Mouse (Mus musculus) stomach, postnatal 0 days (tissue): ENCODE measurements at regions not wholly inside any gene's neighbourhood (a gene's known extent, or its start where the extent isn't known, plus 50 kb on each side); places are given as distances from the start of the nearest gene placed in this dataset.

Source experiments
- CTCF ChIP-seq: IDR thresholded peaks from 2 replicates; pipeline ENCODE4 v1.5.1; 2016; ENCODE audit warnings: antibody characterized with exemption, low read depth, mild to moderate bottlenecking, moderate library complexity
- EP300 ChIP-seq: optimal IDR thresholded peaks from 2 replicates; pipeline ENCODE3; 2016; ENCODE audit warnings: antibody characterized with exemption

DNA sequence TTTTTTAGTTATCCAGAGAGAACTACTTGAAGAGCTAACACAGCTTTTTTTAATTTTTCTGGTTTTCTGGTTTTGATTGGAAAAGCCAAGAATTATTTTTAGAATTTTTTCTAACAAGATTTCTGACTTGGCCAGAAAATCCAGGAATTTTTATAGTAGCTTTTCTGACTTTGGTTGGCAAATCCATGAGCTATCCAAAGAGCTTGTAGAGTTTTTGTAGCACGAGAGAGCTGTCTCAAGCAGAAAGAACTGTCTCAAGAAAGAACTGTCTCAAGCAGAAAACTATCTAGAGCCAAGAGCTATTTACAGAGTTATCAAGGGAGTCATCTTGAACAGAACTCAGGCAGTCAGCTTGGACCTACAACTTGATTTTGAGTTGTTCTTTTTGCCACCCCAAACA is 394.3 kb downstream of the Cenpc1 start:
- no peak for TF ChIP-seq CTCF
- no peak for TF ChIP-seq EP300
